Mouse (Mus musculus): ENCODE measurements around the gene Sh2b1. TPM values are rescaled to one million over a fixed set of nuclear protein-coding genes. Genes with fewer than 3 reads are reported as not detected.
"Not testable (repeated sequence)": the region's sequence is repeated elsewhere in the genome, so short reads cannot be mapped to it uniquely, and the experiment has no call there.

The Sh2b1 gene
- 10 to 100 TPM; 36.8 to 43.4 TPM for total RNA-seq (2021)
- long read RNA-seq, experiment 1, partial matches to known transcripts: 8 of 30 reads
- long read RNA-seq, experiment 1, other reads (novel, unspliced or antisense): 17 of 30 reads
- long read RNA-seq, experiment 2, partial matches to known transcripts: 9 of 32 reads
- long read RNA-seq, experiment 2, other reads (novel, unspliced or antisense): 18 of 32 reads

GRCm38 (mm10) chr7:126474993-126475581 lies at the start of gene Sh2b1:
TSS of gene Sh2b1 (minus strand) at chr7:126475424.
- peak; percentile 82 to 84 for DNase-seq

GRCm38 (mm10) chr7:126523316-126523715 lies 48.1 kb upstream of the Sh2b1 start:
- intact Hi-C loops (cut with DNase I): no loop called here
- no peak for DNase-seq

More at GRCm38 (mm10) chr7:126474993-126475581, at the start of gene Sh2b1:
- intact Hi-C loops (cut with DNase I): loop anchor here (5.0 kb wide), 1 partner anchor 43 kb away; no protein-coding TSS in a partner anchor

- intact Hi-C loops (cut with DNase I): no loop called here
- DNase-seq: peak in 1 of 2 experiments; percentile 7
Measured at GRCm38 (mm10) chr7:126519513-126519912, 44.3 kb upstream of the Sh2b1 start.

- no peak for DNase-seq
- intact Hi-C loops (cut with DNase I): no loop called here
Measured at GRCm38 (mm10) chr7:126518261-126518941, 43.2 kb upstream of the Sh2b1 start.

- intact Hi-C loops (cut with DNase I): no loop called here
- no peak for DNase-seq
Measured at GRCm38 (mm10) chr7:126511287-126511686, 36.1 kb upstream of the Sh2b1 start.

- intact Hi-C loops (cut with DNase I): no loop called here
- DNase-seq: no peak
Measured at GRCm38 (mm10) chr7:126507126-126507778, 32.0 kb upstream of the Sh2b1 start.

- no peak for DNase-seq
- intact Hi-C loops (cut with DNase I): no loop called here
Measured at GRCm38 (mm10) chr7:126504913-126505312, 29.7 kb upstream of the Sh2b1 start.

- DNase-seq: peak; percentile 98
- intact Hi-C loops (cut with DNase I): no loop called here
Measured at GRCm38 (mm10) chr7:126503273-126503878, 28.2 kb upstream of the Sh2b1 start, which contains the start of gene Atxn2l. TSS of gene Atxn2l (minus strand) at chr7:126503437.

GRCm38 (mm10) chr7:126502751-126503150 lies 27.5 kb upstream of the Sh2b1 start:
- DNase-seq: no peak
- intact Hi-C loops (cut with DNase I): no loop called here

- intact Hi-C loops (cut with DNase I): no loop called here
Measured at GRCm38 (mm10) chr7:126502023-126502741, 27.0 kb upstream of the Sh2b1 start.

GRCm38 (mm10) chr7:126501684-126502022 lies 26.4 kb upstream of the Sh2b1 start:
- intact Hi-C loops (cut with DNase I): no loop called here
- no peak for DNase-seq

More at GRCm38 (mm10) chr7:126502023-126502741, 27.0 kb upstream of the Sh2b1 start:
- DNase-seq: peak; percentile 90 to 92

GRCm38 (mm10) chr7:126499416-126499815 lies 24.2 kb upstream of the Sh2b1 start:
- no peak for DNase-seq
- intact Hi-C loops (cut with DNase I): no loop called here

- intact Hi-C loops (cut with DNase I): no loop called here
- no peak for DNase-seq
Measured at GRCm38 (mm10) chr7:126497966-126498365, 22.7 kb upstream of the Sh2b1 start.

- intact Hi-C loops (cut with DNase I): no loop called here
- DNase-seq: no peak
Measured at GRCm38 (mm10) chr7:126496475-126496874, 21.3 kb upstream of the Sh2b1 start.

GRCm38 (mm10) chr7:126494120-126494519 lies 18.9 kb upstream of the Sh2b1 start:
- intact Hi-C loops (cut with DNase I): no loop called here
- no peak for DNase-seq

- intact Hi-C loops (cut with DNase I): no loop called here
- DNase-seq: no peak
Measured at GRCm38 (mm10) chr7:126491973-126492372, 16.7 kb upstream of the Sh2b1 start.

GRCm38 (mm10) chr7:126491005-126491404 lies 15.8 kb upstream of the Sh2b1 start:
- intact Hi-C loops (cut with DNase I): no loop called here
- DNase-seq: no peak

- intact Hi-C loops (cut with DNase I); DNase-seq: not testable (repeated sequence)
Measured at GRCm38 (mm10) chr7:126487617-126488385, 12.6 kb upstream of the Sh2b1 start.

GRCm38 (mm10) chr7:126487052-126487483 lies 11.8 kb upstream of the Sh2b1 start, which contains the start of gene Tufm:
TSS of gene Tufm (plus strand) at chr7:126487361.
- DNase-seq: peak; percentile 85 to 92
- intact Hi-C loops (cut with DNase I): no loop called here
